Mouse (Mus musculus) MEL (cell line): ENCODE data around the gene Tuft1. TPM values are rescaled to one million over a fixed set of nuclear protein-coding genes. Genes with fewer than 3 reads are reported as not detected.

ENCODE experiments used
- DNase-seq: peaks from one replicate; pipeline ENCODE4 v3.0.0; 2011; ENCODE audit warnings: low read depth, low spot score
- H3K27ac ChIP-seq: 2 replicates; pipeline ENCODE4 v1.5.1; 2012; ENCODE audit warnings: low read depth, mild to moderate bottlenecking, control low read depth, low read length, moderate library complexity; ENCODE audit not compliant: control insufficient read depth
- H3K27me3 ChIP-seq, 2 experiments: fragments of 150-350 bp in 1 of 2; sonication (generic) in 1 of 2; 2 replicates each; pipeline ENCODE4 v1.6.1; 2012; ENCODE audit warnings: low read length in 2 of 2, mild to moderate bottlenecking in 2 of 2, improper control_type of control experiment in 1 of 2, moderate library complexity in 1 of 2; ENCODE audit not compliant: insufficient read depth in 2 of 2, control insufficient read depth in 1 of 2
- H3K36me3 ChIP-seq, 2 experiments: 2 replicates each; pipeline ENCODE4 v1.6.1; 2012 to 2014; ENCODE audit warnings: low read length in 2 of 2, improper control_type of control experiment in 1 of 2, inconsistent platforms in 1 of 2, mild to moderate bottlenecking in 1 of 2; ENCODE audit not compliant: insufficient read depth in 2 of 2, control insufficient read depth in 1 of 2
- H3K4me1 ChIP-seq, 2 experiments: fragments of 150-350 bp in 1 of 2; sonication (generic) in 1 of 2; 2 replicates each; pipeline ENCODE4 v1.6.1; 2012; ENCODE audit warnings: low read length in 2 of 2, improper control_type of control experiment in 1 of 2, mild to moderate bottlenecking in 1 of 2; ENCODE audit not compliant: insufficient read depth in 2 of 2, control insufficient read depth in 1 of 2
- H3K4me3 ChIP-seq, 2 experiments: fragments of 150-350 bp in 1 of 2; sonication (generic) in 1 of 2; 2 replicates each; pipeline ENCODE4 v1.5.1; 2012; ENCODE audit warnings: low read depth in 2 of 2, low read length in 2 of 2, mild to moderate bottlenecking in 2 of 2, moderate library complexity in 2 of 2, control low read depth in 1 of 2, improper control_type of control experiment in 1 of 2; ENCODE audit not compliant: control insufficient read depth in 1 of 2, insufficient read depth in 1 of 2
- H3K79me2 ChIP-seq: 2 replicates; pipeline ENCODE4 v1.6.1; 2012; ENCODE audit warnings: mild to moderate bottlenecking, low read length, moderate library complexity; ENCODE audit not compliant: control insufficient read depth, poor library complexity, insufficient read depth
- H3K9ac ChIP-seq: 2 replicates; pipeline ENCODE4 v1.6.1; 2012; ENCODE audit warnings: low read depth, mild to moderate bottlenecking, control low read depth, low read length, moderate library complexity; ENCODE audit not compliant: control insufficient read depth, poor library complexity, severe bottlenecking
- H3K9me3 ChIP-seq: fragments of 150-350 bp; sonication (generic); replicated peaks from 2 replicates; pipeline ENCODE4 v1.6.1; 2012; ENCODE audit warnings: mild to moderate bottlenecking, low read length, improper control_type of control experiment, moderate library complexity; ENCODE audit not compliant: insufficient read depth
- CTCF ChIP-seq, 3 experiments: IDR thresholded peaks in 2 of 3; conservative IDR thresholded peaks in 1 of 3; 2 replicates each; pipeline ENCODE4 v1.5.1; 2011 to 2012; ENCODE audit warnings: low read length in 3 of 3, low read depth in 2 of 3, mild to moderate bottlenecking in 2 of 3, improper control_type of control experiment in 1 of 3, inconsistent platforms in 1 of 3, mixed read lengths in 1 of 3, moderate library complexity in 1 of 3; ENCODE audit not compliant: control insufficient read depth in 1 of 3, insufficient read depth in 1 of 3, poor library complexity in 1 of 3, severe bottlenecking in 1 of 3
- ELF1 ChIP-seq: IDR thresholded peaks from 2 replicates; pipeline ENCODE4 v1.6.1; 2014; ENCODE audit warnings: low read depth, mild to moderate bottlenecking, inconsistent platforms, low read length, improper control_type of control experiment, moderate library complexity
- EP300 ChIP-seq, 2 experiments: IDR thresholded peaks; 2 replicates each; pipeline ENCODE4 v1.6.1; 2011; ENCODE audit warnings: improper control_type of control experiment in 2 of 2, low read length in 2 of 2, low read depth in 1 of 2, mild to moderate bottlenecking in 1 of 2
- ETS1 ChIP-seq: IDR thresholded peaks from 2 replicates; pipeline ENCODE4 v1.6.1; 2012; ENCODE audit warnings: low read depth, mild to moderate bottlenecking, inconsistent platforms, low read length, improper control_type of control experiment, moderate library complexity
- GABPA ChIP-seq: IDR thresholded peaks from 2 replicates; pipeline ENCODE4 v1.6.1; 2012; ENCODE audit warnings: low read depth, mild to moderate bottlenecking, inconsistent platforms, low read length, improper control_type of control experiment, moderate library complexity
- GATA1 ChIP-seq: IDR thresholded peaks from 2 replicates; pipeline ENCODE4 v1.6.1; 2011; ENCODE audit warnings: low read depth, low read length, improper control_type of control experiment
- KAT2A ChIP-seq: conservative IDR thresholded peaks from 2 replicates; pipeline ENCODE4 v1.6.1; 2012; ENCODE audit warnings: low read depth, low read length, improper control_type of control experiment, inconsistent platforms
- MAFK ChIP-seq: IDR thresholded peaks from 2 replicates; pipeline ENCODE4 v1.6.1; 2011; ENCODE audit warnings: low read depth, mild to moderate bottlenecking, low read length, improper control_type of control experiment, borderline replicate concordance
- MAX ChIP-seq: IDR thresholded peaks from 2 replicates; pipeline ENCODE4 v1.6.1; 2011; ENCODE audit warnings: low read length, improper control_type of control experiment
- MXI1 ChIP-seq: IDR thresholded peaks from 2 replicates; pipeline ENCODE4 v1.6.1; 2011; ENCODE audit warnings: mild to moderate bottlenecking, low read depth, low read length, improper control_type of control experiment
- NELFE ChIP-seq: IDR thresholded peaks from 2 replicates; pipeline ENCODE4 v1.6.1; 2011; ENCODE audit warnings: low read depth, low read length, improper control_type of control experiment
- NRF1 ChIP-seq: IDR thresholded peaks from 2 replicates; pipeline ENCODE4 v1.6.1; 2014; ENCODE audit warnings: low read depth, mild to moderate bottlenecking, inconsistent platforms, low read length, improper control_type of control experiment, moderate library complexity; ENCODE audit not compliant: poor library complexity, insufficient read depth, severe bottlenecking
- POLR2A ChIP-seq, 2 experiments: IDR thresholded peaks; 2 replicates each; pipeline ENCODE4 v1.6.1; 2011 to 2012; ENCODE audit warnings: low read length in 2 of 2, mild to moderate bottlenecking in 2 of 2, control low read depth in 1 of 2, improper control_type of control experiment in 1 of 2, low read depth in 1 of 2, moderate library complexity in 1 of 2; ENCODE audit not compliant: control insufficient read depth in 1 of 2, insufficient read depth in 1 of 2, poor library complexity in 1 of 2
- POLR2AphosphoS2 ChIP-seq: IDR thresholded peaks from 2 replicates; pipeline ENCODE4 v1.6.1; 2011; ENCODE audit warnings: low read length, improper control_type of control experiment
- RCOR1 ChIP-seq: IDR thresholded peaks from 2 replicates; pipeline ENCODE4 v1.6.1; 2012; ENCODE audit warnings: low read depth, mild to moderate bottlenecking, inconsistent platforms, low read length, improper control_type of control experiment
- SIN3A ChIP-seq: IDR thresholded peaks from 2 replicates; pipeline ENCODE4 v1.6.1; 2012; ENCODE audit warnings: low read length, improper control_type of control experiment, inconsistent platforms
- SMC3 ChIP-seq: IDR thresholded peaks from 2 replicates; pipeline ENCODE4 v1.6.1; 2011; ENCODE audit warnings: low read depth, low read length, improper control_type of control experiment
- TAL1 ChIP-seq: IDR thresholded peaks from 2 replicates; pipeline ENCODE4 v1.6.1; 2012; ENCODE audit warnings: mild to moderate bottlenecking, inconsistent platforms, low read length, moderate library complexity, mixed read lengths
- TCF12 ChIP-seq: IDR thresholded peaks from 2 replicates; pipeline ENCODE4 v1.6.1; 2014; ENCODE audit warnings: low read depth, mild to moderate bottlenecking, inconsistent platforms, low read length, improper control_type of control experiment, moderate library complexity
- UBTF ChIP-seq: IDR thresholded peaks from 2 replicates; pipeline ENCODE4 v1.6.1; 2012; ENCODE audit warnings: low read depth, mild to moderate bottlenecking, inconsistent platforms, low read length, improper control_type of control experiment, moderate library complexity, borderline replicate concordance; ENCODE audit not compliant: insufficient read depth
- USF1 ChIP-seq: IDR thresholded peaks from 2 replicates; pipeline ENCODE4 v1.6.1; 2014; ENCODE audit warnings: low read depth, mild to moderate bottlenecking, inconsistent platforms, low read length, improper control_type of control experiment, moderate library complexity
- USF2 ChIP-seq, 2 experiments: IDR thresholded peaks; 2 replicates each; pipeline ENCODE4 v1.6.1; 2011 to 2012; ENCODE audit warnings: improper control_type of control experiment in 2 of 2, low read length in 2 of 2, borderline replicate concordance in 1 of 2, inconsistent platforms in 1 of 2, low read depth in 1 of 2, mild to moderate bottlenecking in 1 of 2; ENCODE audit not compliant: insufficient read depth in 1 of 2
- ZC3H11A ChIP-seq: IDR thresholded peaks from 2 replicates; pipeline ENCODE4 v1.6.1; 2012; ENCODE audit warnings: low read depth, mild to moderate bottlenecking, inconsistent platforms, low read length, improper control_type of control experiment
- ZKSCAN1 ChIP-seq: IDR thresholded peaks from 2 replicates; pipeline ENCODE4 v1.6.1; 2012; ENCODE audit warnings: low read depth, mild to moderate bottlenecking, inconsistent platforms, low read length, improper control_type of control experiment, moderate library complexity
- polyA plus RNA-seq, 2 experiments: library from polyadenylated mRNA; stranded (reverse) in 1 of 2; unstranded in 1 of 2; fragments of >175 nt in 1 of 2; fragments of >200 nt in 1 of 2; gene quantifications; 2 replicates each; pipeline versions ENCODE4 v1.2.1 to v1.2.4; 2012; ENCODE audit warnings: low replicate concordance in 2 of 2, low read depth in 1 of 2; ENCODE audit not compliant: insufficient read length in 2 of 2, insufficient read depth in 1 of 2, missing spikeins in 1 of 2
- total RNA-seq: library from RNA; depleted of rRNA; stranded (reverse); fragments of 300-350 nt; gene quantifications from 2 replicates; pipeline ENCODE4 v1.2.3, GENCODE M21; 2012

The Tuft1 gene
- total and polyA plus RNA-seq, 3 experiments: 6.6 to 13.5 TPM; not detected in 1

GRCm38 (mm10) chr3:94595871-94596287 lies 62.8 kb downstream of the Tuft1 start (continued):
- TF ChIP-seq MXI1: peak; percentile 93
- TF ChIP-seq NELFE: no peak
- TF ChIP-seq NRF1: peak; percentile 10; the same call in 1 of the 2 replicates
- TF ChIP-seq ZC3H11A: no peak
- TF ChIP-seq USF1: no peak
- peak; percentile 41; the same call in 1 of the 2 replicates for TF ChIP-seq MAFK
- TF ChIP-seq POLR2A (IDR thresholded peaks at IDR 0.05; ENCODE audit: control insufficient read depth in 1 of 2, insufficient read depth in 1 of 2, low read depth in 1 of 2, low read length in 2 of 2, poor library complexity in 1 of 2): peak in 1 of 2 experiments; percentile 42; a peak in 2 of 4 replicates
- TF ChIP-seq SIN3A: peak; percentile 86
- peak; percentile 70 to 72 for TF ChIP-seq EP300 (IDR thresholded peaks at IDR 0.05; ENCODE audit: low read depth in 1 of 2, low read length in 2 of 2)
- TF ChIP-seq, all 39 proteins: peak for 19

DNA sequence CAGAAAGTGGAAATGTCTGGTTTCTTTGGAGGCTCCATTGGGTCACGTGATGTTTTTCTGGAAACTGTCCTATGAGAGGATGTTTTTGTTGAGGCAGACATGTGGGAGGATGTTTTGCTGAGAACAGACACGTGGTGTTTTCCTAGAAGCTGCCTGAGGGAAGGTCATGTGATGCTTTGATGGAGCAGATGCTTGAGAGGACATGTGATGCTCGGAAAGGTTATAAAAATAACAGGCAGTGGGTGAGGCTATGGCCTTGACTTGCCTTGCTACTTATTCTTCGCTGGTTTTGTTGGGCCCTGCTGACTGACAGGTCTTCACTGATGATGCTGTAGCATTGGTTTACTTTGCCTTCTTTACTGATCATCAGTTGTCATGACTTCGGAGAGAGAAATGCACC lies 67.6 kb downstream of the Tuft1 start:
- TF ChIP-seq GABPA (no peak), ZC3H11A (no peak), MAX (no peak), POLR2AphosphoS2 (no peak), USF1 (no peak), MXI1 (no peak), ELF1 (no peak)
- TF ChIP-seq, all 39 proteins: peak for 0

GRCm38 (mm10) chr3:94587962-94588361 lies 70.7 kb downstream of the Tuft1 start:
- no peak for DNase-seq
- H3K27ac ChIP-seq: no peak overlapping the region

More for the DNA sequence above, 67.6 kb downstream of the Tuft1 start:
- no peak overlapping the region for H3K9ac ChIP-seq
- H3K9me3 ChIP-seq: no peaks in the 10 kb centered on the region
- no peaks in the 10 kb centered on the region for H3K79me2 ChIP-seq
- peaks cover 0 to 1% of the 10 kb centered on the region in 2 experiments; a peak in 2 of 4 replicates for H3K36me3 ChIP-seq
- no peaks in the 10 kb centered on the region for H3K27me3 ChIP-seq
- H3K4me1 ChIP-seq: peaks cover under 1 to 6% of the 10 kb centered on the region in 2 experiments; a peak in 1 of 4 replicates
- no peak overlapping the region for H3K27ac ChIP-seq
- no peak for DNase-seq
- no peak overlapping the region for H3K4me3 ChIP-seq

More at GRCm38 (mm10) chr3:94587962-94588361, 70.7 kb downstream of the Tuft1 start:
- H3K36me3 ChIP-seq: peaks cover 0 to 7% of the 10 kb centered on the region in 2 experiments; a peak in 2 of 4 replicates
- H3K27me3 ChIP-seq: no peaks in the 10 kb centered on the region
- H3K79me2 ChIP-seq: no peaks in the 10 kb centered on the region
- no peaks in the 10 kb centered on the region for H3K9me3 ChIP-seq
- no peak overlapping the region for H3K4me3 ChIP-seq
- H3K4me1 ChIP-seq: no peaks in the 10 kb centered on the region
- H3K9ac ChIP-seq: no peak overlapping the region
- TF ChIP-seq USF2 (IDR thresholded peaks at IDR 0.05; ENCODE audit: borderline replicate concordance in 1 of 2, insufficient read depth in 1 of 2, low read depth in 1 of 2, low read length in 2 of 2) (no peak), RCOR1 (no peak), SMC3 (no peak), KAT2A (no peak), ZKSCAN1 (no peak), GABPA (no peak), GATA1 (no peak), CTCF (IDR thresholded peaks at IDR 0.05 in 2 of 3, conservative IDR thresholded peaks at IDR 0.05 in 1 of 3; ENCODE audit: control insufficient read depth in 1 of 3, insufficient read depth in 1 of 3, low read depth in 2 of 3, low read length in 3 of 3, poor library complexity in 1 of 3, severe bottlenecking in 1 of 3) (no peak), SIN3A (no peak), ETS1 (no peak), UBTF (no peak), NRF1 (no peak), TCF12 (no peak), TAL1 (no peak)
